Mouse (Mus musculus) heart, postnatal 0 days (tissue): ENCODE results near the gene Shank3. TPM values are rescaled to one million over a fixed set of nuclear protein-coding genes. Genes with fewer than 3 reads are reported as not detected.

Experiments
- ATAC-seq: fragments of 200-750 bp; cut with Nextera tagmentation; 2 replicates; pipeline ENCODE4 v1.8.0; 2017; ENCODE audit warnings: low read depth, moderate number of reproducible peaks, moderate library complexity; ENCODE audit not compliant: insufficient read depth
- DNase-seq: peaks from one replicate; pipeline ENCODE4 v3.0.0-alpha.2; 2016; ENCODE audit warnings: low spot score
- H3K27ac ChIP-seq: fragments of 300-500 bp; sonication (generic); 2 replicates; pipeline ENCODE4 v1.5.1; 2014; ENCODE audit warnings: low read depth, mild to moderate bottlenecking
- H3K27me3 ChIP-seq: fragments of 300-500 bp; sonication (generic); 2 replicates; pipeline ENCODE4 v1.6.1; 2014; ENCODE audit warnings: low read length, mixed read lengths; ENCODE audit not compliant: control insufficient read depth, insufficient read depth
- H3K36me3 ChIP-seq: fragments of 300-500 bp; sonication (generic); replicated peaks from 2 replicates; pipeline ENCODE4 v1.6.1; 2014; ENCODE audit warnings: low read length, mixed read lengths; ENCODE audit not compliant: control insufficient read depth, insufficient read depth
- H3K4me1 ChIP-seq: fragments of 300-500 bp; sonication (generic); 2 replicates; pipeline ENCODE4 v1.6.1; 2014; ENCODE audit warnings: antibody characterized with exemption; ENCODE audit not compliant: control insufficient read depth, insufficient read depth
- H3K4me2 ChIP-seq: fragments of 300-500 bp; sonication (generic); 2 replicates; pipeline ENCODE4 v1.6.1; 2014; ENCODE audit warnings: low read depth, mild to moderate bottlenecking, low read length, moderate library complexity
- H3K4me3 ChIP-seq: fragments of 300-500 bp; sonication (generic); 2 replicates; pipeline ENCODE4 v1.5.1; 2014; ENCODE audit warnings: low read depth, low read length
- H3K9ac ChIP-seq: fragments of 300-500 bp; sonication (generic); replicated peaks from 2 replicates; pipeline ENCODE4 v1.6.1; 2014; ENCODE audit warnings: low read depth, low read length, mixed read lengths
- H3K9me3 ChIP-seq: fragments of 300-500 bp; sonication (generic); replicated peaks from 2 replicates; pipeline ENCODE4 v1.6.1; 2016; ENCODE audit warnings: low read length; ENCODE audit not compliant: control insufficient read depth
- CTCF ChIP-seq: IDR thresholded peaks from 2 replicates; pipeline ENCODE4 v1.5.1; 2016; ENCODE audit warnings: antibody characterized with exemption, control low read depth, low read depth
- EP300 ChIP-seq: IDR thresholded peaks from 2 replicates; pipeline ENCODE4 v1.6.1; 2016; ENCODE audit warnings: antibody characterized with exemption, low read depth
- WGBS: fragments of 180-500 bp; shearing (Covaris S2); extraction: QIAGEN DNeasy Blood & Tissue Kit; methylation state at CpG from one replicate; pipeline ENCODE4 v1.1.7; 2014; 5-methylcytosine and 5-hydroxymethylcytosine counted together
- polyA plus RNA-seq: library from polyadenylated mRNA; unstranded; fragments of >200 nt; fragmentation: Nextera tagmentation; extraction: Ambion mirVana; gene quantifications from 2 replicates; pipeline ENCODE4 v1.2.1, GENCODE M21; 2015
- total RNA-seq: library from RNA; depleted of rRNA; stranded (reverse); fragments of >200 nt; gene quantifications from 2 replicates; pipeline ENCODE4 v1.2.3, GENCODE M21; 2014; ENCODE audit warnings: low replicate concordance

The Shank3 gene
- total and polyA plus RNA-seq, 2 experiments from 2014 or later = 1.1 to 26.5 TPM

DNA sequence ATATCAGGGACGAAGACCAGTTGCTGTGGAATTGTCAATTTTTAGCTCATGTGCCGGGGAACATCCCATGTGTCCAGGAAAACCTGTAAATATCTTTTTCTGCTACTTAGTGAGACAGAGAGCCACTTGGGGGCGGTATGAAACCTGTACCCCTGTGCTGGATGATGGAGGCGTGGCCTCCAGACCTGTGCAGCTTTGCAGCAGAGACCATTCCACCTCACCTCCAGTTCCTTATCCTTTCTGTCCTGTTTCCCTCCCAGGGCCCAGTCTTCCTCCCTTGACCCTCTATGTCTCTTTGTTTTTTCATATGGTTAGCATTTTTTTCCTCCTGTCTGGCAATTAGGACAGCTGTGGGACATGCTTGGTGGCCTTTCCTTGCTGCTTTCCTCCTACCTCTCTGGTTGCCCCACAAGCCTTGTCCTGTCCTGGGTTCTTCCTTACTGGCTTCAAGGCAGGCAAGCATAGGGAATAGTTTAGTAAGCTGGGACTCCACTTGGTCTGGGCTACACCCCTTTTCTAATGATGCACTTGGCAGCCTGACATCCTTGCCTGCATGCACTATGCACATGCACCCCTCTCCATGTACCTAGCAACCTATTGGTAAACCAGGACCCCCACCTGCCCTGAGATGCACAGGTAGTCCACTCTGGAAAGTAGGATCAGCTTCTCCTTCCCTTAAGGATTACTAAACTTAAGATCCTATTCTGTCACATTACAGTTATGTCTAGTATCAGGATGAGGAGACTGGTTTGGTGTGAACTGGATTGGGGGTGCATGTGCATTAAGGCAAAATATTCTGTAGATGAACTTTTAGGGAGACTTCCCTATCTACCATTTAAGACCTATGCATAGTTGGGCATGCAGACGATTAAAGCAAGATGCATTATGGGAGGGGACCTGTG lies 35.8 kb upstream of the Shank3 start:
- ATAC-seq (no peak), DNase-seq (no peak)
- no peaks in the 10 kb centered on the region for H3K4me1 ChIP-seq
- no peak overlapping the region for H3K9ac ChIP-seq
- TF ChIP-seq EP300 (no peak), CTCF (peak; percentile 43)
- no peaks in the 10 kb centered on the region for H3K9me3 ChIP-seq
- no peak overlapping the region for H3K4me3 ChIP-seq
- 46% methylated on average over 5 of the region's 5 CpGs for WGBS
- H3K27ac ChIP-seq = no peak overlapping the region
- no peaks in the 10 kb centered on the region for H3K36me3 ChIP-seq
- no peak overlapping the region for H3K4me2 ChIP-seq
- 0 out of 2 replicates have a peak, but pooled peaks cover 3% of the 10 kb centered on the region for H3K27me3 ChIP-seq

DNA sequence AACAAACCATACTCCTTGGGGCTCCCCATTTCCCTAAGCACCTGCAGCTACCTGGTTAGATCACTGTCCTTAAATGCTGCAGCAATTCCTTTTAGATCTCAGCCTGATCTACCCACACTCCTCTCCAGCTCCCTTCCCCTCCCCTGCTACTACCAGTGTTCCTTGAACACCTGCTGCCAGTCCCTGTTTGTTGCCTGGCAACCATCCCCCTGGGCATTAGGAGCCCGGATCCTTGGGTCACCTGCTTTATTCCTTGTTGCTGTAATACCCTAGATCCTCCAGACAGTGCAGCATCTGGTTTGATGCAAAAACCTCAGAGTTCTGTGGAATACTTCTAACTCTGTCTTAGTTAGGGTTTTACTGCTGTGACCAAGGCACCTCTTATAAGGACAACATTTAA lies 34.4 kb upstream of the Shank3 start:
- Histone ChIP-seq H3K27me3 (0 out of 2 replicates have a peak, but pooled peaks cover 3% of the 10 kb centered on the region), H3K9me3 (no peaks in the 10 kb centered on the region), H3K9ac (no peak overlapping the region), H3K27ac (no peak overlapping the region), H3K36me3 (no peaks in the 10 kb centered on the region), H3K4me3 (no peak overlapping the region), H3K4me1 (no peaks in the 10 kb centered on the region), H3K4me2 (no peak overlapping the region)
- ATAC-seq (no peak), DNase-seq (no peak)
- TF ChIP-seq EP300 (no peak), CTCF (no peak)
- 4% methylated on average over 1 of the region's 1 CpGs for whole genome bisulfite sequencing

DNA sequence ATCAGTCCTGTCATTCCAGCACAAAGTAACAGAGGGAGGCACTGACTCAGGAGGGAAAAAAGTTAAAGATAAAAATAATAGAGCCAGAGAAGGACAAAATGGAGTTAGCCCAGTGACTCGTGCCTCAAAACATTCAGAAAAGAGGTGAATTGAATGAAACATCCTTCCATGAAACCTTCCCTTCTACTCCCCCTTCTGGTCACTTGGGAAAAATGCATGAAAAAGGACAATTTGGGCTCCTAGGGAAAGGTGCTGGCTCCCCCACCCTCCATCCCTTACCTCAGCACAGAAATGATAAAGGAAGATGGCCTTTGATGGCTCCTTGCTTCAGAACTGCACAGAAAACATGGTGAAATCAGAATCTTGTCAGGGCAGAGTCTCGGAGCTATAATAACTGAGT lies 30.8 kb upstream of the Shank3 start:
- no peak for TF ChIP-seq EP300
- TF ChIP-seq CTCF = peak; percentile 69
- no peak overlapping the region for H3K9ac ChIP-seq
- no peak overlapping the region for H3K27ac ChIP-seq
- H3K4me2 ChIP-seq = no peak overlapping the region
- H3K9me3 ChIP-seq = no peaks in the 10 kb centered on the region
- DNase-seq = peak; percentile 26
- WGBS = 26% methylated on average over 2 of the region's 2 CpGs
- ATAC-seq = no peak
- no peaks in the 10 kb centered on the region for H3K4me1 ChIP-seq
- no peaks in the 10 kb centered on the region for H3K27me3 ChIP-seq
- H3K4me3 ChIP-seq = no peak overlapping the region
- no peaks in the 10 kb centered on the region for H3K36me3 ChIP-seq

DNA sequence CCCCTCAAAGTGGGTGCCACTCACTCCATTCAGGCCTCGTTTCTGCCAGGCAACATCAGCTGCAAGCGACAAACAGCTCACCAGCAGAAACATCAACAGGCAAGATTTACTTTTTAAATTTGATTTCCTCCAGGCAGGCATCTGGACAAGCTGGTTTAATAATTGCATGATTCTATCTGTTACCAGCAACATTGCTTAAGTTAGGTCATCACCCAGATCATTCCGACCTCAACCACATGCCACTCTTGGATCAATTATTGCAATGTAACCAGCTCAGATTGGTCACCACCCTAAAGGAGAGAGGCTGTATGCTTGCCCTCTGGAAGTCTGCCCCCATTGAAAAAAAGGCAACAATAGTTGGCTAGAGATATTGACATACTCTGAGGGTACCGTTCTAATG lies 27.9 kb upstream of the Shank3 start:
- TF ChIP-seq EP300 (no peak), CTCF (no peak)
- Histone ChIP-seq H3K9ac (no peak overlapping the region), H3K4me2 (no peak overlapping the region), H3K4me3 (no peak overlapping the region), H3K9me3 (no peaks in the 10 kb centered on the region), H3K27me3 (no peaks in the 10 kb centered on the region), H3K36me3 (no peaks in the 10 kb centered on the region), H3K27ac (no peak overlapping the region), H3K4me1 (peaks cover 10% of the 10 kb centered on the region)
- no peak for DNase-seq
- ATAC-seq = no peak
- 80% methylated on average over 4 of the region's 4 CpGs for WGBS

DNA sequence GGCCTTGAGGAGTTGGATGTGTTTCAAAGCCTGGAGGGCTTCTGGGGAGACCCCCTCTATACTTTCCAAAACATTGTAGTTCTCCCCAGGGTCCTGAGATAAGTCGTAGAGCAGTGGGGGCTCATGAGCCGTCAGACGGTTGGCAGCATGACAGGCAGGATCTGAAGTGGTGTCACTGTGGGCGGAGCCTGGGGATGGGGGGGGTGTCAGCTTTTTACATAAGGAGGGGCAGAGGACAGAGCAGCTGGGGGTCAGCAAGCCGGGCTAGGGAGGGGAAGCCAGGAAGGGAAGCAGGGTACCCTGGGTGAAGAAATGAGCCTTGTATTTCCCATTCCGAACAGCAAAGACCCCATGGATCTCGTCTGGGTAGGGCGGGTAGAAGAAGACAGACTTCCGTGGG lies 26.1 kb upstream of the Shank3 start:
- Histone ChIP-seq H3K27ac (no peak overlapping the region), H3K36me3 (no peaks in the 10 kb centered on the region), H3K27me3 (no peaks in the 10 kb centered on the region), H3K4me3 (no peak overlapping the region), H3K4me2 (no peak overlapping the region), H3K9ac (no peak overlapping the region), H3K9me3 (no peaks in the 10 kb centered on the region), H3K4me1 (peaks cover 10% of the 10 kb centered on the region)
- no peak for TF ChIP-seq CTCF
- TF ChIP-seq EP300 = no peak
- 69% methylated on average over 9 of the region's 9 CpGs for WGBS
- ATAC-seq = no peak
- no peak for DNase-seq
